Mouse (Mus musculus) ES-CJ7 (cell line): Measurements from ENCODE around the gene Rtp2.

Source experiments
- DNase-seq: peaks from one replicate; pipeline ENCODE4 v3.0.0; 2011; ENCODE audit warnings: low read depth, low spot score

Gene Rtp2

GRCm38 (mm10) chr16:23890636-23891035, 41.6 kb downstream of the Rtp2 start, which contains the start of gene Sst:
Gene Sst (minus strand): TSS chr16:23890958.
- no peak for DNase-seq

DNA sequence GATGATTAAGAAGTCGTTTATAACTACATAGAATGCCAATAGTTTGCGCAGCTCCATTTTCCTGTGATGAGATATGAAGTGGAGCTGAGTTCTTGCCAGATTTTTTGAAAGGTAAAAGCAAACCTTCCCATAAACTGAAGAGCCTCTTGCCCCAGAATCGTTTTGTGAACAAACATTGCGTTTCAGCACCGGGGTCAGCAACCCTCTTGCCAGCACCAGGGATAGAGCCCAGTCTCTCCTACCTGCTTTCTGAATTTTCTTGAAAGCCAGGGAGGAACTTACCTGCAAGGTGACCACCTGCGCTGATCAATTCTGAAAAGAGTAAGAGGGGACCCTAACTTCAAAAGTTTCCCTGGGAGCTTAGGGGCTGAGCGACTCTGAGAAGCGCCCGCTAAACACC, 42.0 kb downstream of the Rtp2 start:
- DNase-seq = no peak

GRCm38 (mm10) chr16:23887910-23888579, 44.1 kb downstream of the Rtp2 start:
- no peak for DNase-seq

- DNase-seq = no peak
Measured at GRCm38 (mm10) chr16:23885098-23885497, 47.1 kb downstream of the Rtp2 start.
